Mouse (Mus musculus): ENCODE results near the gene Sept9.

DNA sequence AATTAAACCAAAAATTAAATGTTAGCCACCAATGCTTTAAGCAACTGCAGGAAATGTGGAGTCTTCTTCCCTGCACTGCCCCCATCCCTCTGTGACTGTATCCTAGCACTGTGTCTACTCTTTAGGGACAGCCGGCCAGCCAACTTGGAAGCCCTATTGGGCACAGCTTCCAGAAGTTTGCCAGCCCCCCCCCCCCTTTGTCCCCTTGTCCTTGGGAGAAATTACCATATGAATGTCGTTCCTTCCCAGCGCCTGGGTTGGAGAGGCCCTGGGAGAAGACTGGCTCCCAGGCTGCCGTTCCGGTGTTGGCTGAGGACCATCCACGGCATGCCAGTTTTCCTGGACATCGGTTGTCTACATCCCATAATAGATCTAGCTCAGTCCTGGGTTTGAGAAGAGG is 141.8 kb downstream of the Sept9 start:
- TF ChIP-seq CTCF (IDR thresholded peaks at IDR 0.05; ENCODE audit: extremely low read depth, insufficient read depth, low read length): no peak
- no peak for TF ChIP-seq POLR2A (IDR thresholded peaks at IDR 0.05; ENCODE audit: extremely low read depth, insufficient read depth, low read length)

Measured in cortical plate, adult 2 months (tissue).